Mouse (Mus musculus) ZHBTc4 (cell line): ENCODE data around the gene Ly6g6c.
A peak's percentile ranks its signal among the peaks of the same experiment; 100 is the strongest.

Experiments
- DNase-seq: peaks from one replicate; pipeline ENCODE4 v3.0.0-alpha.2; 2011; ENCODE audit warnings: low read depth, low spot score

Gene Ly6g6c

DNA sequence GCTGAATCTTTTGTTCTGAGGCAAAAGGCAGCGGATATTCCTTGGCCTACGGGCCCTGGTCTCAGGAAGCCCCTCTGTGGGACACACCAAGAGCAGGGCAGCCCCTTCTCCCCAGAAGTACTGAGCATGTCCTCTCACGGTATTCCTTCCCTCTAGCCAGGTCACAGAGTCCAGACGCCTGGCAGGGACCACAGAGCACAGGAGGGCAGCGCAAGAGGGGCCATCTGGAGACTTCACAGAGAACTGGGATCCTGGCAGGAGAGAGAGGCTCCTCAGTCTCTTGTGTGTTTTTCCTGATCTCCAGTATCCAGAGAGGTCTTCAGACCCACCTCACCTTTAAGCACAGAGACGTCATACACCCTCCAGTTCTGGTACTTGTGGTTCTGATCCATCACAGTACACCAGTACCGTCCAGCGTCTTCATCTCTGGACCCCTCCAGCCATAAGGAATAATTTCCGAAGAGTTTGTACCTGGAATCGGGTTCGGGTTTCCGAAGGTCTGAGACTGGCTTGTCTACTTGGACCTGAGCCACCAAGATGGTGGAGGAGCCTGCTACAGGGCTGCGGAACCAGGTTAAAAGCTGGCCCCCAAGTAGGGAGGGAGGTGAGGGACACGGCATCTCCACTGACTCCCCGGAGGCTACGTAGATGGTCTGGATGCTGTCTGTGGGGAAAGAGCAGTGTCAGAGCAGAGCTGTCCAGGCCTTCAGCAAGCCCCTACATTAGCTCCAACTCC, 17.8 kb downstream of the Ly6g6c start:
- DNase-seq: no peak

GRCm38 (mm10) chr17:35083929-35084497, 18.8 kb downstream of the Ly6g6c start:
- DNase-seq: no peak

GRCm38 (mm10) chr17:35085208-35085865, 20.1 kb downstream of the Ly6g6c start, which contains the start of gene Ly6g6f:
Ly6g6f (minus strand) TSS chr17:35085610.
- no peak for DNase-seq

- DNase-seq: peak; percentile 51
These were observed 23.0 kb downstream of the Ly6g6c start for GRCm38 (mm10) chr17:35088151-35088550.

GRCm38 (mm10) chr17:35088825-35089644, 23.8 kb downstream of the Ly6g6c start, which contains the start of gene Abhd16a:
Abhd16a (plus strand) TSS chr17:35089263.
- peak; percentile 97 for DNase-seq

- no peak for DNase-seq
These were observed 25.2 kb downstream of the Ly6g6c start for GRCm38 (mm10) chr17:35090166-35090932.

- no peak for DNase-seq
These were observed 27.4 kb downstream of the Ly6g6c start for GRCm38 (mm10) chr17:35092403-35093198.

- DNase-seq: no peak
These were observed 29.5 kb downstream of the Ly6g6c start for GRCm38 (mm10) chr17:35094475-35095365.

DNA sequence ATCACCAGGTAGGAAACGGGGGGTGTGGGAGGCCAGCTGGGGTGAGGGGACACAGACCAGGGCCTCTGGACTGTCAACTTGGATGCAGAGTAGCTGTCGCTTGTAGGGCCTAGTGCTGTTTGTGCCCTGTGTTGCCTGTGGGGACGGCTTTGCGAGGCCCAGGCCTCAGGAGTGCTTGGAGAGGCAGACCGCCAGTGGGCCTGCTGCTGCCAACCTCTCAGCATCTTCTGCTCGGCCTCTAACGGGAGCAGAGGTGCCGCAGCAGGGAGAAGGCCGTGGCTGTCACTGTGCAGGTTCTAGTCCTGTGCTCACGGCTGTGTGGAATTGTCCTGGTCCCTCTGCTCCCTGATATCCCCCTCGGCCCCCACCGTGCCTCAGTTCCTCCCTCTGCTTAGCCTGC, 31.4 kb downstream of the Ly6g6c start:
- no peak for DNase-seq

- peak; percentile 23 for DNase-seq
These were observed 32.0 kb downstream of the Ly6g6c start for GRCm38 (mm10) chr17:35097164-35097655.

GRCm38 (mm10) chr17:35100196-35100765, 35.1 kb downstream of the Ly6g6c start:
- no peak for DNase-seq

DNA sequence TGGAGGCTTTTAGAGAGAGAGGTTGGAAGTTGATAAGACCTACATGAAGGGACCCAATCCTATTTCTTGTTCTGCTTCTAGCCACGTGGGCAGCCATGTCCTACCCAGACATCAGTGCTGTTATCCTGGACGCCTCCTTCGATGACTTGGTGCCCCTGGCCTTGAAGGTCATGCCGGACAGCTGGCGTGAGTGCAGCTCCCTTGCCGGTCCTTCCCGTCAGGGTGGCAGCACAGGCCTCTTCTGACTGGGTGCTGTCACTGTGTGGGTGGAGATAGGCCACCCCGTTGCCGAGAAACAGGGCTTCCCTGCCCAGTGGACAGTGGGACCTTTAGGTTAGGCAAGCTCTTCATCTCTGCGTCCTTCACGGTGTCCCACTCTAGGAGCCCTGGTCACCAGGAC, 36.0 kb downstream of the Ly6g6c start:
- DNase-seq: no peak

GRCm38 (mm10) chr17:35102299-35102698, 37.1 kb downstream of the Ly6g6c start:
- no peak for DNase-seq

GRCm38 (mm10) chr17:35103221-35103690, 38.1 kb downstream of the Ly6g6c start:
- DNase-seq: no peak

GRCm38 (mm10) chr17:35104079-35104478, 38.9 kb downstream of the Ly6g6c start:
- DNase-seq: no peak

GRCm38 (mm10) chr17:35104754-35105153, 39.6 kb downstream of the Ly6g6c start:
- no peak for DNase-seq

GRCm38 (mm10) chr17:35105740-35106389, 40.7 kb downstream of the Ly6g6c start:
- peak; percentile 50 for DNase-seq

- DNase-seq: no peak
These were observed 41.3 kb downstream of the Ly6g6c start for GRCm38 (mm10) chr17:35106522-35106921.
